Mouse (Mus musculus) right cerebral cortex, adult 18-20 months (tissue): ENCODE measurements around the gene Unc119.

ENCODE experiments used
- DNase-seq: peaks from one replicate; pipeline ENCODE4 v3.0.0; 2022; ENCODE audit warnings: mixed read lengths

Gene Unc119

DNA sequence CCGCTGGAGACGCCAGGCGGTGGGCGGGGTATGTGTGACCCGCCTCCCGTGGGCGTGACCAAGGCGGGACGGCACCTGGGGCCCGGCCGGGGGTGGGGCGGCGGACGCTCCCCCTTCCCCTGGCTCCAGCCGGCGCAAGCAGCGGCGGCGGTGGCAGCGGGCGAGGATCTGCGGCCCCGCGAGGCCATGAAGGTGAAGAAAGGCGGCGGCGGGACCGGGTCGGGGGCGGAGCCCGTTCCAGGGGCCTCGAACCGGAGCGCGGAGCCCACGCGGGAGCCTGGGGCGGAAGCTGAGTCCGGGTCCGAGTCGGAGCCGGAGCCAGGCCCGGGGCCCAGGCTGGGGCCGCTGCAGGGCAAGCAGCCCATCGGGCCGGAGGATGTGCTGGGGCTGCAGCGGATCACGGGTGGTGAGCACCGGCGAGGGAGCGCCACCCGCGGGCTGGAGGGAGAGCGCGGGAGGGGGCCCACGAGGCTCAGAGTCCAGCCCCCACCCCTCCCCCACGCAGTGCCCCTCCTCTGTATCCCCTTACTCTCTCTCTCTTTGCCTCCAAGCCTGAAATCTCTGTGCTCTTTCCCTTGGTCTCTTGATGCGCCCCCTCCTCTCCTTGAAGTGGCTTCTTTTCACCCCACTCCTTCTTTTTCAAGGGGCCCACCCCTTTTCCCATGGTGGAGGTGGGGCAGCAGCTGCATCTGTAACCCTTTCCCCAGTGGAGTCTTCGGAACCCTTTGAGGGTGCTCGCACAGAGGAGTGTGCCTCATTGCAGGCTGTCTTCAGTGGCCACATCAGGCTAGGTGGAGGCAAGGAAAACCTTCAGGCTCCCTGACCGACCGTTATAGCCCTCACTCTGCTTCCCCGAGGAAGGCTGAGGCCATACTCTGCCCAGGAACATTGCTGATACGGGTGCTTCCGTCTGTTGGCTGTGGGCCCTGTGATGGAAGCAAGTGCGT, at the start of gene Unc119:
Unc119 (plus strand) TSS at position 102 of the 947 bp plus-strand sequence.
- DNase-seq, result peak; percentile 76

DNA sequence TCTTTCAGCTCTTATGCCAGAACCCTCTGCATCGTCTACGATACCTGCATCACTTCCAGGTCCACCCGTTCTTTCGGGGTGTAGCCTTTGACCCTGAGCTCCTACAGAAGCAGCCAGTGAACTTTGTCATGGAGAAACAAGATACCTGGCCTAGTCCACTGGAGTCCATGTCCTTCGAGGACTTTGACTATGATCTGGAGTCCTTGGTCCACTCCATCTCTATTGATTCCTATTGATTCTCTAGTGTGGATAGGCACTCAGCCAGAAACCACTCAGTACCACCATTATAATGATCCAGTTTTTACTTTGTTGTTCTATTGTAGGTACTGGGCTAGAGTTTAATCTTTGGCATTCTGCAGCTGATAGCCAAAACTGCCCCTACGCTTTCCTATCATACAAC, 48.7 kb upstream of the Unc119 start:
- DNase-seq, result no peak

DNA sequence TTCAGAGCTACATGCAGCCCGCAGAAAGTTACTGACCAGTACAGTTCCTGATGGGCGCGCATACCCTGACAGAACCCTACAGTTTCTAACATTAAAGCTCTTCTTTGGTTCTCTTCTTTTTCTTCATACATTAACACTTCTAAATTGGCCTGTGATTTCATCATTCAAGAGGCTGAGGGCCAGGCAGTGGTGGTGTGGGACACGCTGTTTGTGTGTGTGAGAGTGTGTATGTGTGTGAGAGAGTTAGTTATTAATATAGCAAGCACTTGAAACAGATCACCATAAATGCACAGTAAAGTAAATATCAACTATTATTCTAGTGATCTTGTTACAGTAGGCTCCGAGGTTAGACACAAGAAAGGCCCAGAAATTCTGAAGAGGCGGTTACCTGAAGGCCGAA, 42.4 kb upstream of the Unc119 start:
- no peak for DNase-seq

DNA sequence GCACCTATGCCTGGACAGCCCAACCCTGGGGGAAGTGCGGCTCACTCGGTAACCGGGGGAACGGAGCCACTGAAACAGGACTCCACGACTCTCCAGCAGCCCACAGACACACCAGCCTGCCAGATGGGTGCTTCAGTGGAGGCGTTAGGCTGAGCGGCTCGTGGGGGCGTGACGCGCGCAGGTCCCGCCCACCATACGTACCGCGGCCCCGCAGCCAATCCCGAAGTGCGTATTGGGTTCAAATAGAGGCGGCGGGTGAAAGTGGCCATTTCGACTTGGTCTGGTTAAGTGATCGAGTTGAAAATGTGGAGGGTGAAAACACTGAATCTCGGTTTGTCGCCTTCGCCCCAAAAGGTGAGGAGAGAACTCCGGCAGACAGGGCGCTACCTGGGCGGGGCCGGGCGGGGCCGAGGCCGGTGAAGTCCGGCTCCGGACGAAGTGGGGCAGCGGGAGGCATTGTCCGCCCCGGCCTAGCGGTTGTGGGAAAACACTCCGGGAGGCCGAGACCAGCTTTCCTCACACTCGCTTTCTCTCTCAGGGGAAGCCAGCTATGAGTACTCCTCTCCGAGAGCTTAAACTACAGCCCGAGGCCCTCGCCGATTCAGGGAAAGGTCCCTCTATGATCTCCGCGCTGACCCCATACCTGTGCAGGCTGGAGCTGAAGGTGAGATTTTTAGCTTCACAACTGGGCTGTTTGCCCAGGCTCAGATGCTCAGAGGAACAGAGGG, 41.8 kb upstream of the Unc119 start, which contains the start of gene Spag5:
Spag5 (plus strand) TSS at position 173 of the 728 bp plus-strand sequence.
- DNase-seq, result peak; percentile 94

DNA sequence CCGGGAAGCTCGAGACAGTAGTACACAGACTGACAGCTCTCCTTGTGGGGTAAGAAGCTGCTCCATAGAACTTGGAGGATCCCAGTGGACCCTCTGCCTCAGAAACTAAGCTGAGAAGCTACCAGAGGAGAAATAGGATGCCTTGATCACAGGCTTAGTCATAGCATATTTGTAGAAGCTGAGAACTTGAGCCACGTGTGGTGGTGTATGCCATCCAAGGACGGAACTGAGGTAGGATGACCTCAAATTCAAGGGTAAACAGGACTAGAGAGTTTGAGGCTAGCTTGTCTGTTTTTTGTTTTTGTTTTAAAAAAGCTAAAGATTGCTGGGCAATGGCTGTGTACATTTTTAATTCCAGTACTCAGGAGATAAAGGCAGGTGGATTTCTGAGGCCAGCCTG, 38.0 kb upstream of the Unc119 start:
- no peak for DNase-seq

DNA sequence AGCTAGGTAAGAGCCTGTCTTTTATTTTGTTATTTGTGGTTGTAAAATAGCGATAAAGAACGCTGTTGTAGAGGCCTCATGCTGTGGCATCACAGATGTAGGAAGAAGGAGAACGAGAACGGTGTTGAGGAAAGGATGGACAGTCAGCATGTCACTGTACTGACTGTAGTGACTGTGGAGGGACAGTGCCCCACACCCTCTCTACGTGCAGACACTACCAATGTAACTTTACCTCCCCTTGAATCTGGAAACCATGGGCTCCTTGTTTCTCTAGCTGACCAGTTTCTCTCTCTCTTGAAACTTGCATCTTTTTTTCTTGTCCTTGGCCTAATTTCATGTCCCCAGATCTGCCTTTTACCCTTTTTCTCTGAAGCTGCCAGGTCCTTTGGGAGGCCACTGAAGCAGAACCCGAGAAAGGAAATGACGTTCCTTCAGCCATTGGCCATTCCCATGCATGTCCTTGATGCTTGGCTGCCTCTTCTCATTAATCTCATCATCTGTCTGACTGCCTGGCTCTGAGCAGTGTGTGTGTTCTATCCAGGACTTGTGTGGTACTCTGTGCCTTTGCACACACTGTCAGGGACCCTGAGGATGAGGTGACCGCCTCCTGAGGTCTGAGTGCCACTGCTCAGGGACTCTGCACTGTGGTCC, 32.3 kb upstream of the Unc119 start:
- no peak for DNase-seq

DNA sequence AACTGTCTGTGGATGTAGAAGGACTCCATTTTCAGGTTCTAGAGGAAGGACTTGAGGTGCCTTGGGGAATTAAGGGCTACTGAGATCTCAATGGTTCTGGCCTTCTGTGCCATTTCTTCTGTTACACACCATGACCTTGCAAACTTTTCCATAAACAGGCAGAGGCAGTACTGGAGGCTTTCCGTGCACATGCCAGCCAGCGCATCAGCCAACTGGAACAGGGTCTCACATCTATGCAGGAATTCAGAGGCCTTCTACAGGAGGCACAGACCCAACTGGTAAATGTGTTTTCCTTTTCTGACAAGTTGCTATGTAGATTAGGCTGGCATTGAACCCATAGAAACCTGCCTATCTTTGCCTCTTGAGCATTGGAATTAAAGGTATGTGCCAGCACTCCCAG, 29.6 kb upstream of the Unc119 start:
- DNase-seq, result no peak

DNA sequence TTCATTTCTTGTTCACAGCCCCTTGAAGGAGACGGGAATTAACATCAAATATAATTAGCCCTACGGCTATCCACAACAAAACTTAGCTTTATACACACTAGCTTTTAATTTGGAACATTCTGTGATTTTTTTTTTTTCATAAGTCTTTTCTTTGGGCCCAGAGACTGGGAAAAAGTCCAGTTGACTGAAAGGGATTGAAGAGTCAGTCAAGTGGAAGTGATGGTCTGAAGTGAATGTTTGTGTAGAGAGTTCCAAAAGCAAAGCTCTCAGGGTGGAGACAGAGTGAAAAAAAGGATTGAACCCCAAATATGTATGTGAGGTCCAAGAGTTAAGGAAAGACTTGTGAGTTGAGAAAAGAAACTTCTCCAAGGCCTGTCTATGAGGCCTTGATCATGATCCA, 24.9 kb upstream of the Unc119 start:
- DNase-seq, result no peak

DNA sequence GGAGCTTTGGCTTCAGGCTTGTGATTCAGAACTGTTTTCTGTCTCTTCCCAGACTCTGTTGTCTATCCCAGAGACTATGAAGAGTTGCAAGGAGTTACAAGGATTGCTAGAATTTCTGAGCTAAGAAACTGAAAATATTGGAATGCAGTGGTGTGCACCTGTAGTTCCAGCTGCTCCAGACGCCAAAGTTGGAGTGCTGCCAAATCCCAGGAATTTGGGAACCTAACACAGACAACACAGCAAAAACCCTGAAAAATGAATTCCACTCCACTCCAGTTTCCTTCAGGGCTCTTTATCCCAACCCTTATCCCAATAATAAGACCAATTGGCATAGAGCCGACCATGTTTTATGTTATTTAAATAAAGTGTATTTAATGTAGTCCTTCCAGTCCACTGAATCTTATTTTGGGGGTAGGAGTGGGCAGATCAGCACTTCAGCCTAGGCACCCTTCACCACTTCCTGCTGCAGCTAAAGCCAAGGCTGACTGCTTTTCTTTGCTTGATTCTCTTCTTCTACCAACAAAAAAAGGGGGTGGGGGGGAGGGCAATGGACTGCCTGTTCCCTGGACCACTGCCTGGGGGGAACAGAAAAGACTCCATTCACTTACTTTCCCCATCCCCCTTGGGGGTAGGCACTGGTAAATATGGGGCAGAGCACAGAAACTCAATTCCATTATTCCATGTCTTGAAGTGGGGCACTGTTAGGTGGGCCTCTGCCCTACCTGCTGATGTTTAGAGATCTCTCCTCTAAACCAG, 21.0 kb upstream of the Unc119 start:
- no peak for DNase-seq

DNA sequence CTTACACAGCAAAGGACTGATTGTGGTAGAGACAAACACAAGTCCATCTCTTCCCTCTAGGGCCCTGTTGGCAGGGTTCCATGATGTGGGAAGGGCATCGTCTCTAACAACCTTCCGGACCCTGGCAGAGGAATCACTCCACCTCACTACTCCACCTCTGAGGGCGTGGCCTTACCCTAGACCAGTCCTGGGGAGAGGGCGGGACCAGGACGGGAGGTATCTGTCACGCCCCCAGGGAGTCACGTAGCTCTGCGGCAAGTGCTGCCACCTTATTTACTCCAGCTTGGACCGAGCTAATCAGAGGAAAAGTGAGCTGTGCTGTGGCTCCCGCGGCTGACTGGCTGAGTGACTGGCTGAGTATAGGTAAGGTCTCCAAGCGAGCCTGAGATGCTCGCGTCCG, 20.4 kb upstream of the Unc119 start, which contains the start of gene Aldoc:
Aldoc (plus strand) TSS at position 109 of the 400 bp plus-strand sequence.
- DNase-seq, result peak; percentile 91

DNA sequence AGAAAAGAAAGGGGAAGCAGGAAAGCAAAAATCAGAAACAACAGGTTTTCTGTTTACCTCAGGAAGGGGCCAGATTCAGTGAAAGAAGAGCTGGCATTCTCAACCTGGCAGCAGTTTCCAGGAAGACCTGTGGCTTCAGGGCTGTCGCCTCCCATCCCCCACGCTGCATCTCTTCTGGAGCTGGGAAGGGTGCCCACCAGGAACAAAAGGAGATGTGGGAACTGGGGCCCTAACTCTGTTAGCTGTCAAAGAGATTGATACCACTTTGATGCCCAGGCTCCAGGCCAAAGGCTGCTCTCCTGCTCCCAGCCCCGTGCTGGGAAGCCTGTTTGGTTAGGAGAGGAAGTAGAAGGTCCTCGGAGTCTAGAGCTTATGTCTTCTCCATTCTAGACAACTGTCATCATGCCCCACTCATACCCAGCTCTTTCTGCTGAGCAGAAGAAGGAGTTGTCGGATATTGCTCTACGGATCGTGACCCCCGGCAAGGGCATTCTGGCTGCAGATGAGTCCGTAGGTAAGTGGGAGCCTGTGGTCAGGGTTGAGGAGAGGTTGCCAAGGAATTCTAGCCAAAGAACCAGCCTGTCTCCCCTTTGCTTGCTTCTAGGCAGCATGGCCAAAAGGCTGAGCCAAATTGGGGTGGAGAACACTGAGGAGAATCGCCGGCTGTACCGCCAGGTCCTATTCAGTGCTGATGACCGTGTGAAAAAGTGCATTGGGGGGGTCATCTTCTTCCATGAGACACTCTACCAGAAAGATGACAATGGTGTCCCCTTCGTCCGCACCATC, 19.1 kb upstream of the Unc119 start:
- DNase-seq, result no peak

DNA sequence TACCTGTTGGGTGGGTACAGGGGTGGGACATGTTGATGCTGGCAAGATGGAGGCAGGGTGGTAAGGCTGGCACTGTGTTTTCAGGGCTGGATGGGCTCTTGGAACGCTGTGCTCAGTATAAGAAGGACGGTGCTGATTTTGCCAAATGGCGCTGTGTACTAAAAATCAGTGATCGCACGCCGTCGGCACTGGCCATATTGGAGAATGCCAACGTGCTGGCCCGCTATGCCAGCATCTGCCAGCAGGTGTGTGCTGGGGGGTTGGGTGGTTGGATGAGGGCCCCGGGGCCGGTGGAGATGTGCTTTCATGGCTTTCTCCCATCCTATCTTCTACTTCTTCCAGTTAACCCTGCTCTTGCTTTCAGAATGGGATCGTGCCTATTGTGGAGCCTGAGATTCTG, 18.3 kb upstream of the Unc119 start:
- no peak for DNase-seq

DNA sequence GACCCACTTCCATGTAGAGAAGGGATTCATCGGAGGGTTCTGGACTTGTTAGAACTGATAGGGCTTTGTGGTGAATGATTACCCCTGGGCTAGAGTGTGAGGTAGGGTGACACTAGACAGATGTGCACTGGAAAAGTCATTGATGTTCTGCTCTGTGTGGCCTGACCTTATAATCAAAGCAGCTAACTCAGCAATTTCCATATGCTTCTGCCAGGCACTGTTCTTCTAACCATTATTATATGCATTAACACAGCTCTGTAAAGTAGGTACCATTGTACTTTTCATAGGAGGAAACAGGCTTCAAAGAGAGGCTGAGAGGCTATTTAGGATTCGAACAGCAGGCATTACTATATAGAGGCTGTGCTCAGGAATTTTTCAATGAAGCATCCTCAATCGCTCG, 16.1 kb upstream of the Unc119 start:
- DNase-seq, result no peak

DNA sequence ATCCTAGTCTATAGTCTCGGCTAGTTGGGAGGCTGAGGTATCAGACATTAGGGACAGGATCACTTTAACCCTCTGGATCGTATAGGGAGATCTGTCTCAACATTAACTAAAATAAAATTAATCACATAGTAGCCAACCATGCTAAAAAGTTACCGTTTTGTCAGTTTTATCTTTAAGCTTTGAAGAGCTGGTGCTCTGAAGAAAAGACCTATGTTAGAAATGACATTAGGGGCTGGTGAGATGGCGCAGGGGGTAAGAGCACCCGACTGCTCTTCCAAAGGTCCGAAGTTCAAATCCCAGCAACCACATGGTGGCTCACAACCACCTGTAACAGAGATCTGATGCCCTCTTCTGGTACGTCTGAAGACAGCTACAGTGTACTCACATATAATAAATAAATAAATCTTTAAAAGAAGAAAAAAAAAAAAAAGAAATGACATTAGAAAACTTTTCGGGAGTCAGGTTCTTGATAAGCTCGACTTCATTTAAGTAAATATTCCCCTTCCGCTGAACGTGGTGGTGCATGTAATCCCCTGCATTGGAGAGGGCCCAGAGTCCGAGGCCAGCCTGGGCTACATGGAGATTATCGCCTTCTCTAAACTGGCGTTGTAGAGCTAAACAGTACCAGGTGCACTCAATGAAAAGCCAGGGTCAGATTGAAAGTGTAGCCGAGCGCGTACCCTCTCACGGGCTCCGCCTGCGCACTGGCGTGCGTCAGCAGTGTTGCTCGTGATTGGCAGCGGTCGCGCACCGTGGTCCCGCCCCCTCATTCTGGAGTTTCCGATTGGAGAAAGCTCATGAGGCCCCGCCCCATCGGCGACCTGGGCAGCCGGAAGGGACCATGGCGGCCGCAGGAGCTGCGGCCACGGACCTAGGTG, 15.4 kb upstream of the Unc119 start, which contains the start of gene Pigs:
Pigs (plus strand) TSS at position 782 of the 878 bp plus-strand sequence.
- peak; percentile 96 for DNase-seq

DNA sequence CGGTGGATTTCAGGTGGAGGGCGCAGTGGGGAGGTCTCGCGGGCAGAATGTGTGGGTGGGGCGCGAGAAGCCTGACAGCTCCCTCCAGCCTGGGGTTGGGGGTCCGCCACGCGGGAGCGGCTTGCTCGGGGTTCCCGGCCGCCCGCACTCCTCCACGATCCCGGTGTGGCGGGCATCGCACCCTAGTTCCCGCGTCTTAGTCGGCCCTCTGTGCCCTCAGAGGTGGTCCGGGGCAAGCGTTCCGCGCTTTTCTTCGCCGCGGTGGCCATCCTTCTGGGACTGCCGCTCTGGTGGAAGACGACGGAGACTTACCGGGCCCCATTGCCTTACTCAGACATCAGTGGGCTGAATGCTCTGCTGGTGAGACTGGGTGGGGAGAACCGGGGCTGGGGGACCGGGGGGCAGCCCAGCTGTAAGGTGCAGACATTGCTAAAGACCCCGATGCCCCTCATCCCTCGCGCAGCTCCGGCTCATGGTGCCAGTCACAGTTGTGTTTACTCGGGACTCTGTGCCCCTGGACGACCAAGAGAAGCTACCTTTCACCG, 14.7 kb upstream of the Unc119 start:
- no peak for DNase-seq

DNA sequence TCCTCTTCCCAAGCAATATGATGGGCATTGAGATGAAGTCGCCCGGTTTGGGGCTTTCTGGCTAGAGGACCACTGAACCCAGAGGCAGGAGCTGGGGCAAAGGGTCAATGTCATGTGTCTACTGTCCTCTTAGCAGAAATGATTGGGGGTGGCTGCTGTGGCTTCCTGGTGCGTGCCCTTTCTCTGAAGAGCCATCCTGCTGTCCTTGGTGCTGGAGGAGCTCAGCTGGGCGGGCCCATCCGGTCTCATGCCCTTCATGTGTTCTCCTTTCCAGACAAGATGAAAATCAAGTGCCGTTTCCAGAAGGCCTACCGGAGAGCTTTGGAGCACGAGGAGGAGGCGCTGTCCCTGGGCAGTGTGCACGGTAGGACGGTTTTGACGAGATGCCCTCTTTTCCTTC, 10.6 kb upstream of the Unc119 start:
- no peak for DNase-seq

DNA sequence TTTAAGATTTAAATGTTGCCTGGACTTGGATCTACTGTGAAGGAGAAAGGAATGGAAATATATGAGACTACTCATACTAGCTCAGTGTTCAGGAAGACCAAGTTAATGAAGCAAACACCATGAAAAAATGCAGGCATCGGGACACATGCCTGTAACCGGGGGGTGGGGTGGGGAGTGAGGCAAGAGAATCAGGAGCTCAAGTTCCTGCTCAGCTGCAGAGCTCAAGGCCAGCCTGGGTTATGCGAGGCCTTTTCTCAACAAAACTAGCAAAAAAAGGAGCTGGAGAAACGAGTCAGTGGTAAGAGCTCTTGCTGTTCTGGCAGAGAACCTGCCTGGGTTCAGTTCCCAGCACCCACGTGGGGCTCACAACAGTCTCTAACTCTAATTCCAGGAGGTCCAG, 9.3 kb upstream of the Unc119 start:
- DNase-seq, result no peak

DNA sequence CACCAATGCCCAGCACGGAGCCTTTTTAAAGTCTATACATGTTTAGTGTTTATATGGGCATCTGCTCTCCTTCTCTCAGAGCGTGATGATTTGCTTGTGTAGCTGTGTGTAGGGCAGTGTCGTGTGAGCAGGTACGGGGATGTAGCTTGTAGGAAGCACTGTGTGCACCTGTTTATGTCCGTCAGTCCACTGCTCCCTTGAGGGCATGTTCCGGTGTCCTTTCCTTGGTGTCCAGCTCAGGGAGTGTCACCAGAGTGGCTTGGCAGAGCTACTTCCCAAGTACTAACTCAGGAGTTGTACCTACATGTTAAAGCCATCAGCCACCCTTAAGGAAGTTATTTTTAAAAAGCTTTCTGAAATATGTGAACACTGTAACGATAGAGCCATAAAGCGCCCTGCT, 6.2 kb upstream of the Unc119 start:
- DNase-seq, result no peak

DNA sequence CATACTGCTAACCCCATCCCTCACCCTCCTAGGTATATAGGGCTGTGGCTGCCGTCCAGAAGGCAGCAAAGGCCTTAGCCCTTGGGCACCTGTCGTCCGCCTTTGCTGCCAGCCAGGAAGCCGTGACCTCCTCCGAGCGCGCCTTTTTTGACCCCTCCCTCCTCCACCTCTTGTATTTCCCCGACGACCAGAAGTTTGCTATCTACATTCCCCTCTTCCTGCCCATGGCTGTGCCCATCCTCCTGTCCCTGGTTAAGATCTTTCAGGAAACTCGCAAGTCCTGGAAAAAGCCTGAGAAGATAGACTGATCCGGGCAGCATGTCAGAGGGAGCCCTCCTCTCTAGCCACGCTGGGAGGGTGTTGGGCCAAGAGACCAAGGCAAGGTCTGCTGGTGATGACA, 1.6 kb upstream of the Unc119 start:
- DNase-seq, result no peak

DNA sequence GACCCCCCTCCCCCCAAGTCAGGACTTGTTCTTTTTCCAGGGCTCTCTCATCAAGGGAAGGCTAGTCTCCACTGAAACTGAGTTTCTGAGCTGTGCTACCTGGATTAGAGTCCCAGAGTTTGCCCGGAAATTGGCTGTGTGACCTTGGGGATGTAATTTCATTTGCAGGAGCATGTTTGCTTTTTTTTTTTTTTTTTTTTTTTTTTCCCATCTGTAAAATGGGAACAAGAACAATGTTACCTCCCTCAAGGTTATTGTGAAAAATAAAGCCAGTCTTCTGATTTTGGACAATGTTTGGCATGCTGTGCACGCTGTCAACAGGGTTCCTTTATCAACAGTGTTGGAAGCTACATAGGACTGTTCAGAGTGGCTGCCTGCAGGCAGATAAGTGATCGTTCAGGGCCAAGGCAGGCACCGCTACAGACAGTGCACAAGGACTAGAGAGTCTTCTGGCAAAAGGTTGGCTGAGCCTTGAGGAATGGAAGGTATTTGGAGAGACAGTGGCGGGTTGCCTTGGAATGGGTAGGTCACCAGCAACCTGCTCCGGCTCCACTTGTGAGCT, 1.1 kb downstream of the Unc119 start:
- DNase-seq, result no peak
